Mouse (Mus musculus) stomach, embryonic 16.5 days (tissue): ENCODE measurements around the gene Mterf1b. TPM values are rescaled to one million over a fixed set of nuclear protein-coding genes. Genes with fewer than 3 reads are reported as not detected.
"Not testable (repeated sequence)": the region's sequence is repeated elsewhere in the genome, so short reads cannot be mapped to it uniquely, and the experiment has no call there.

Source experiments
- ATAC-seq: fragments of 200-750 bp; cut with Nextera tagmentation; 2 replicates; pipeline ENCODE4 v1.8.0; 2017; ENCODE audit warnings: moderate number of reproducible peaks, moderate TSS enrichment; ENCODE audit not compliant: insufficient read depth, low FRiP score
- H3K27ac ChIP-seq: fragments of 300-500 bp; sonication (generic); 2 replicates; pipeline ENCODE4 v1.5.1; 2014; ENCODE audit warnings: low read length
- H3K27me3 ChIP-seq: fragments of 300-500 bp; sonication (generic); 2 replicates; pipeline ENCODE4 v1.6.1; 2014; ENCODE audit warnings: low read length, control low read depth, mixed read lengths; ENCODE audit not compliant: control insufficient read depth, insufficient read depth
- H3K36me3 ChIP-seq: fragments of 300-500 bp; sonication (generic); 2 replicates; pipeline ENCODE4 v1.6.1; 2014; ENCODE audit warnings: low read length; ENCODE audit not compliant: control insufficient read depth, insufficient read depth
- H3K4me1 ChIP-seq: fragments of 300-500 bp; sonication (generic); 2 replicates; pipeline ENCODE4 v1.6.1; 2014; ENCODE audit warnings: low read length, control low read depth, mixed read lengths; ENCODE audit not compliant: control insufficient read depth, insufficient read depth
- H3K4me2 ChIP-seq: fragments of 300-500 bp; sonication (generic); 2 replicates; pipeline ENCODE4 v1.6.1; 2014; ENCODE audit warnings: low read depth, low read length, mixed read lengths
- H3K4me3 ChIP-seq: fragments of 300-500 bp; sonication (generic); replicated peaks from 2 replicates; pipeline ENCODE4 v1.5.1; 2014; ENCODE audit warnings: mild to moderate bottlenecking, low read length
- H3K9ac ChIP-seq: fragments of 300-500 bp; sonication (generic); 2 replicates; pipeline ENCODE4 v1.6.1; 2014; ENCODE audit warnings: low read length
- H3K9me3 ChIP-seq: fragments of 300-500 bp; sonication (generic); replicated peaks from 2 replicates; pipeline ENCODE4 v1.6.1; 2016; ENCODE audit warnings: low read length, control low read depth; ENCODE audit not compliant: control insufficient read depth
- WGBS: fragments of 180-500 bp; shearing (Covaris S2); extraction: QIAGEN DNeasy Blood & Tissue Kit; methylation state at CpG from one replicate; pipeline ENCODE4 v1.1.7; 2014; 5-methylcytosine and 5-hydroxymethylcytosine counted together
- polyA plus RNA-seq: library from polyadenylated mRNA; unstranded; fragments of >200 nt; fragmentation: Nextera tagmentation; extraction: Ambion mirVana; gene quantifications from 2 replicates; pipeline ENCODE4 v1.2.1, GENCODE M21; 2015

Gene Mterf1b
- polyA plus RNA-seq, 1 experiment from 2014 or later, result 3.2 TPM

GRCm38 (mm10) chr5:4192481-4193246 lies 497 bp downstream of the Mterf1b start:
- H3K4me1 ChIP-seq, H3K9me3 ChIP-seq, H3K36me3 ChIP-seq, ATAC-seq, H3K27me3 ChIP-seq, H3K27ac ChIP-seq: not testable (repeated sequence)
- WGBS, result 4% methylated on average over 12 of the region's 27 CpGs
- Histone ChIP-seq H3K9ac (peak overlapping the region; percentile 66), H3K4me3 (peak overlapping the region; percentile 47), H3K4me2 (peak overlapping the region; percentile 85)

- 70% methylated on average over 5 of the region's 5 CpGs for WGBS
- no peak overlapping the region for H3K9ac ChIP-seq
- no peaks in the 10 kb centered on the region for H3K27me3 ChIP-seq
- H3K4me3 ChIP-seq, result peak overlapping the region; percentile 47
- peak overlapping the region; percentile 85 for H3K4me2 ChIP-seq
- no peak for ATAC-seq
- no peak overlapping the region for H3K27ac ChIP-seq
- H3K4me1 ChIP-seq, result peaks cover 3% of the 10 kb centered on the region
- H3K9me3 ChIP-seq, result no peaks in the 10 kb centered on the region
- no peaks in the 10 kb centered on the region for H3K36me3 ChIP-seq
Measured at GRCm38 (mm10) chr5:4193247-4193628, 1.1 kb downstream of the Mterf1b start.

DNA sequence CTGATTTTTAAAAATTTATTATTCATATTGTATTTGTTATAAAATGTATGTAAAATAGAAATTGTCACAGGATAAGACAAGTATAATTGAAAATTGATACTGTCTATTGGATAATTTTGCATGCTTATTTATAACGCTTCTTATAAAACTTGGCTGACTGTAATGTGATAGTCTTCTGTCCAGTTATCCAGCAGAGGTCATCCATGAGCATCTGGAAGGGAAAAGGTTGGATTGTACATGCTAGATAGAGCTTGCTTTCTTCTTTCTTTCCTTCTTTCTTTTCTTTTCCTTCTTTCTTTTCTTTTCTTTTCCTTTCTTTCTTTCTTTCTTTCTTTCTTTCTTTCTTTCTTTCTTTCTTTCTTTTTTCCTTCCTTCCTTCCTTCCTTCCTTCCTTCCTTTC lies 2.0 kb downstream of the Mterf1b start:
- 73% methylated on average over 1 of the region's 1 CpGs for WGBS
- Histone ChIP-seq H3K36me3 (no peaks in the 10 kb centered on the region), H3K4me1 (peaks cover 3% of the 10 kb centered on the region), H3K27ac (no peak overlapping the region), H3K4me3 (no peak overlapping the region), H3K9me3 (no peaks in the 10 kb centered on the region), H3K27me3 (no peaks in the 10 kb centered on the region), H3K4me2 (no peak overlapping the region), H3K9ac (no peak overlapping the region)
- no peak for ATAC-seq

GRCm38 (mm10) chr5:4195086-4195485 lies 2.9 kb downstream of the Mterf1b start:
- Histone ChIP-seq H3K9me3 (no peaks in the 10 kb centered on the region), H3K4me1 (peaks cover 3% of the 10 kb centered on the region), H3K4me2 (no peak overlapping the region), H3K4me3 (no peak overlapping the region), H3K27me3 (no peaks in the 10 kb centered on the region), H3K27ac (no peak overlapping the region), H3K9ac (no peak overlapping the region), H3K36me3 (no peaks in the 10 kb centered on the region)
- no peak for ATAC-seq
- 43% methylated on average over 1 of the region's 1 CpGs for WGBS

DNA sequence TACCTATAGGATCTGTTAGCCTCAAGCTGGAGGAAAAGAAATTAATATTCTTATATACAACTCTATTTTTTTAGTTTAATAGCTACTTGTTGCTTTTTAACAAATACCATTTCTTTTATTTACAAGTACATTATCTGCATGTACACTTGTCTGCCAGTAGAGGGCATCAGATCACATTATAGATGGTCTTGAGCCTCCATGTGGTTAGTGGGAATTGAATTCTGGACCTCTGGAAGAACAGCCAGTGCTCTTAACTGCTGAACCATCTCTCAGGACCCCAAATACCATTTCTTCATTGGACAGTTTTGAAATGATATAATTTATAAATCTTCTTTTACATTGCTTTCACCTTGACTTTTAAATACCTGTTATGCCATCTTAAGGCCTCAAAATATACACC lies 9.2 kb downstream of the Mterf1b start:
- no peaks in the 10 kb centered on the region for H3K36me3 ChIP-seq
- no peaks in the 10 kb centered on the region for H3K4me1 ChIP-seq
- no peak overlapping the region for H3K4me3 ChIP-seq
- H3K4me2 ChIP-seq, result no peak overlapping the region
- H3K27ac ChIP-seq, result no peak overlapping the region
- H3K9ac ChIP-seq, result no peak overlapping the region
- H3K27me3 ChIP-seq, result no peaks in the 10 kb centered on the region
- H3K9me3 ChIP-seq, result no peaks in the 10 kb centered on the region
- ATAC-seq, result no peak

- not testable (repeated sequence) for H3K36me3 ChIP-seq, H3K9ac ChIP-seq, H3K4me3 ChIP-seq, H3K27me3 ChIP-seq, H3K27ac ChIP-seq, H3K4me1 ChIP-seq, ATAC-seq, H3K4me2 ChIP-seq, H3K9me3 ChIP-seq
- 98% methylated on average over 19 of the region's 19 CpGs for WGBS
Measured at GRCm38 (mm10) chr5:4202276-4202810, 10.2 kb downstream of the Mterf1b start.

GRCm38 (mm10) chr5:4210082-4210481 lies 17.9 kb downstream of the Mterf1b start:
- not testable (repeated sequence) for H3K9ac ChIP-seq, H3K4me2 ChIP-seq, H3K27me3 ChIP-seq, H3K4me3 ChIP-seq, ATAC-seq, H3K4me1 ChIP-seq, H3K27ac ChIP-seq, H3K36me3 ChIP-seq, H3K9me3 ChIP-seq
- 87% methylated on average over 3 of the region's 3 CpGs for WGBS

- ATAC-seq, result no peak
- Histone ChIP-seq H3K9me3 (no peaks in the 10 kb centered on the region), H3K4me3 (no peak overlapping the region), H3K27me3 (no peaks in the 10 kb centered on the region), H3K4me1 (no peaks in the 10 kb centered on the region), H3K36me3 (no peaks in the 10 kb centered on the region), H3K4me2 (no peak overlapping the region), H3K27ac (no peak overlapping the region), H3K9ac (no peak overlapping the region)
- 35% methylated on average over 3 of the region's 3 CpGs for WGBS
Measured at GRCm38 (mm10) chr5:4221309-4221708, 29.1 kb downstream of the Mterf1b start.

- Histone ChIP-seq H3K36me3 (no peaks in the 10 kb centered on the region), H3K27me3 (no peaks in the 10 kb centered on the region), H3K9me3 (no peaks in the 10 kb centered on the region), H3K4me1 (no peaks in the 10 kb centered on the region), H3K27ac (no peak overlapping the region), H3K4me3 (no peak overlapping the region), H3K4me2 (no peak overlapping the region), H3K9ac (no peak overlapping the region)
- ATAC-seq, result no peak
- 57% methylated on average over 6 of the region's 6 CpGs for WGBS
Measured at GRCm38 (mm10) chr5:4221981-4222623, 29.9 kb downstream of the Mterf1b start.
